Mouse (Mus musculus) cerebellum, adult 9-10 months (tissue): ENCODE results near the gene Hdgf.
A peak's percentile ranks its signal among the peaks of the same experiment; 100 is the strongest.

ENCODE experiments used
- DNase-seq: peaks from one replicate; pipeline ENCODE4 v3.0.0; 2022

Hdgf gene

DNA sequence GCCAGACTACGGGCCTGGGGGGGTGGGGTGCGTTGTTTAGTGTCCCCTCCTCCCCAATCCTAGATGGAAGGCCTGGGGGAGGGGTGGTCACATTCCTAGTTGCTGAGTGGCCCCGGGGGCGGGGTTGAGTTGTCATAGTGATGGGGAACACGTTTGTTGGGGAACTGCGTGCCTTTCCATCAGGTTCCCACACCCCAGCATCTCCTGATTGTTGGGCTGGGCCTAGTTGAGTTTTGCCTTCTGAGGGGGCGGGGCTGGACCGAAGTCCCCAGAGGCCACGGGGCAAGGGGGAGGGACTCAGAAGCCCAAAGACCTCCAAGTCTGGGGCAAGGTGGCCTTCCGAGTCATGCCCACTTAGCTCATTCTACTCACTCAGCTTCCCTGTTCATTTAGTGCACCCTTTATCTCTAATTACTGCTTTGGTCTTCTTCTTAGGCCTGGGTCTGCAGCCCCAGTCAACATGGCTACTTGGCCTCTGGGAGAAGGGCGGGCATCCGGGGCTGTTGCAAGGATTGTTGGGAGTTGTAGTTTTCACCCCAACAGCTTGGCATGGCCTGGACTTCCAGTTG lies 4.5 kb downstream of the Hdgf start:
- DNase-seq, result peak; percentile 74

GRCm38 (mm10) chr3:87913491-87913890 lies 7.4 kb downstream of the Hdgf start:
- no peak for DNase-seq

- no peak for DNase-seq
Measured at GRCm38 (mm10) chr3:87913891-87914290, 7.8 kb downstream of the Hdgf start.

DNA sequence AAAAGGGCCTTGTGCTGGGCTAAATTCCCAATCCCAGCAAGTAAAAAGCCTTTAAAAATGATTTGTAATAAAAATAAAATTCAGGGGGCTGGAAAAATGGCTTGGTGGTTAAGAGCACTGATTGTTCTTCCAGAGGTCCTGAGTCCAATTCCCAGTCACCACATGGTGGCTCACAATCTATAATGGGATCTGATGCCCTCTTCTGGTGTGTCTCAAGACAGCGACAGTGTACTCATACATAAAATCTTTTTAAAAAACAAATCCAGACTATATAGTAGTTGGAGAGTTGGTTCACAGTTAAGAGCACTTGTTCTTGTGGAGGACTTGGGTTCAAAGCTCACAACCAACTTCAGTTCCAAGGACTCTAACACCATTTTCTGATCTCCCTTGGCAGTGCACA lies 10.9 kb downstream of the Hdgf start:
- no peak for DNase-seq

- no peak for DNase-seq
Measured at GRCm38 (mm10) chr3:87918551-87918950, 12.4 kb downstream of the Hdgf start.

DNA sequence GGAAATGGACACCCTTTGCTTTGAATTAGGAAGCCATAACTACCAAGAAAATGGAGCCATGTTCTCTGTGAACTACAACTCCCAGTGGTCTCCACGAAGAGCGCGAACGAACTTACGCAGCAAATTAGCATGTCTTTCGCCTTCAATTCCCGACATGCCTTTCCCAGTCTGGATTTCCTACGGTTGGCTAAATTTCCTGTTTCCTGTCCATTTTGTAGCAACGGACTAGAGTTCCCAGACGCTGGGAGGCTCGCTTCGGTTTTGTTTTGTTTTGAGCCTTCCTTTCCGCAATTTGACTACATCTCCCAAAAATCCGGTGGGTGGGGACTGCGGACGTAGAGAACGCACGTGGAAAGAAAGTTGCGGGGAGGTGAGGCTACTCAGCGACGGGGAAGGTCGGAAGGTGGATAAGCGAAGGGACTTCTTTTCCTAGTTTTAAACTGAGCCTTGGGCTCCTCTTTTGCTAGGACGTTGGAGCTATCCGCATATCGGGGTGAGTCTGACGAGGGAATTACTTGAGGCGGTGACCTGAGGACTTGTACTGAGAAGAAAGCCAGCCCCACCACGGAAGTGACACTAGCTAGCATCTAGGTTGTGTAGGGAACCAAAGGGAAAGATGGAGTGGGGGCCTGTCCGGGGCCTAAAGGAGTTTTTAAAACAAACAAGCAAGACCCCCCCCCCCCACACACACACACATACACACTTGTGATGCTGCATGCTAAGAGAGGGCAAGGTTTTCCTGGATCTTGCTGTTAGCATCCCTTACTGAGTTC lies 13.4 kb downstream of the Hdgf start, which contains the start of gene Mrpl24:
Gene Mrpl24, plus strand, starts transcription at position 171 of the 773 bp plus-strand sequence.
- peak; percentile 91 for DNase-seq

DNA sequence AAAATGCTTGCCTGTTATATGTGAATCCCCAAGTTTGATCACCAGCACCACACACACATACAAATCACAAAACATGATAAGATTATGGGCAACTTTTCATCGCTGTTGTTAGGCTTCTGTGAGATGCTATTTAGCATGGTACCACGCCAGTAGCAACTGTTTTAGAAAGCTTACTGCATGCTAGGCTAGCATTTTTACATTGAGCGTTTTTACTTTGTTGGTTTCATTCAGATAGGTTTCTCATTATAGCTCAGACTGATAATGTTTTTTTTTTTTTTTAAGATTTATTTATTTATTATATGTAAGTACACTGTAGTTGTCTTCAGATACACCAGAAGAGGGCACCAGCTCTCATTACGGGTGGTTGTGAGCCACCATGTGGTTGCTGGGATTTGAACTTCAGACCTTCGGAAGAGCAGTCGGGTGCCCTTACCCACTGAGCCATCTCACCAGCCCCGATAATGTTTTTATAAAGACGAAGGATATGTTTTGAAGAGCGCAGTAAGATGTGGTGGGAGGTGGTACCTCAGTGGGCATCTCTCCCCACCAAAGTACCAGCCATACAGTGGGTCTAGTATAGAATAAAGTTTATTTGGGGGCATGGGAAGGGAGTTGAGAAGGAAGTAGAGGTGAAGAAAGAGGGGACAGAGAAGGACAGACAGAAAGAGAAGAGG lies 14.3 kb downstream of the Hdgf start:
- DNase-seq, result no peak

GRCm38 (mm10) chr3:87924996-87925395 lies 18.9 kb downstream of the Hdgf start:
- DNase-seq, result no peak

GRCm38 (mm10) chr3:87927452-87927851 lies 21.3 kb downstream of the Hdgf start:
- DNase-seq, result no peak

GRCm38 (mm10) chr3:87929341-87930077 lies 23.4 kb downstream of the Hdgf start:
- DNase-seq, result no peak

DNA sequence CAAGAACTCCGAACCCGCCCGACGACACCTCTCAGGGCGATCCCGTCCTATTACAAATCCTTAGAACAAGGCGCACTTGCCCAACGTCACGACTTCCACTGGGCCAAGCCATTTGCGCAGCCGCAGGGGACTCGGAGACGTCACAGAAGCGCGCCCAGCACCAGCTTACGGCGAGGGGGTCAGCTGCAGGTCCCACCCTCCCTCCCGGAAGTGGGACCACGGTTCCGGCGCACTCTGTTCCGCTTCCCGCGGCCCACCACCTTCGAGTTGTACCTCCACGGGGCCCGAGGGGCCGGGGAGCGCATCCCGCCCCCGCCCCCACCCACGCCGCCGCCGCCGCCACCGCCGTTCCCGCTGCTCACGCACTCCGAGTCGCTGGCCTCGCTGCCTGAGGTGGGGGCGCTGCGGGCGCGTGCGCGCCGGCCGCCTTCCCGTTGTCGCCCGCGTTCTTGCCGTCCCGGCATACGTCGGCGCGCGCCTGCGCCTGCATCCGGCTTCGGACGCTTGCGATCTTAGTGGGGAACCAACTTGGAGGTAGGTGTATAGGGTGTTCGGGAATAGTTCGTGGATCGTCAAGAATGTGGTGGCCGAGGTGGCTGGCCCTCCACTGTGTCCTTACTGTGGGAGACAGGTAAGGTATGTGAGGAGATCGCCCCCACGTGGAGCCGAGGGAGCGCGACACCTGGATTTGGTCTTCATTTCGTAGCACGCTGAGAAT lies 24.1 kb downstream of the Hdgf start, which contains the start of the genes Isg20l2 and Rrnad1:
Gene Isg20l2, plus strand, starts transcription at position 237 of the 718 bp plus-strand sequence.
Gene Rrnad1, minus strand, starts transcription at position 640 of the 718 bp plus-strand sequence.
- peak; percentile 96 for DNase-seq

DNA sequence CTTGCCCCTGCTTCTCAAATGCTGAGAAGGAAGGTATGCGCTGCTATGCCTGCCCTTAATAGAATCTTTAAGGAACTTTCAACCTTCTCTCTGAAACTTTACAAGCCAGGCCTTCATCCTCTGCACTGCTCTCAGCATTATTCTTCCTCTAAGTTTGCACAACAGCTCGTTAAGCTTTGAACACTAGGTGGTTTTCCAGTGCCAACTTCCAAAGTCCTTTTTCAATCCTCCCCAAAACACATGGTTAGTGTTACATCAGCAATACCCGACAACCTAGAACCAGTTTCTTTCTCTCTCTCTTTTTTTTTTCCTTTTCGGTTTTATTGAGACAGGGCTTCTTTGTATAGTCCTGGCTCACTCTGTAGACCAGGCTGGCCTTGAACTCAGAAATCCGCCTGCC lies 27.9 kb downstream of the Hdgf start:
- DNase-seq, result no peak

GRCm38 (mm10) chr3:87934501-87934900 lies 28.4 kb downstream of the Hdgf start:
- DNase-seq, result no peak

GRCm38 (mm10) chr3:87935201-87935600 lies 29.1 kb downstream of the Hdgf start:
- DNase-seq, result no peak

DNA sequence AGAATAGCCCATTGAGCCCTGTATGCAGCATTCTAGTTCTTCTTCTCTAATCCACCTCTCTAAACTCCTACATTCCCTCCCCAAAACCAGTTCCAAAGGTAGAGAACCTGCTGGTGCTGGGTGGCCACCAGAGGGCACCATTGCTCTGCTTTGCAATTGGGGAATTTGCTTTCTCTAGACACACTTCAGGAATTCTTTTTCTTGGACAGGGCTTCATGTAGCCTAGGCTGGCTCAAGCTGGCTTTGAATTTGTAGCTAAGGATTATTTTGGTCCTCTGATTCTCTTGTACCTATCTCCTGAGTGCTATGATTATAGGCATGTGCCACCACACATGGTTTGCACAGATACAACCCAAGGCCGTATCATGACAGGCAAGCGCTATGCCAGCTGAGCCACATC lies 29.7 kb downstream of the Hdgf start:
- peak; percentile 72 for DNase-seq

DNA sequence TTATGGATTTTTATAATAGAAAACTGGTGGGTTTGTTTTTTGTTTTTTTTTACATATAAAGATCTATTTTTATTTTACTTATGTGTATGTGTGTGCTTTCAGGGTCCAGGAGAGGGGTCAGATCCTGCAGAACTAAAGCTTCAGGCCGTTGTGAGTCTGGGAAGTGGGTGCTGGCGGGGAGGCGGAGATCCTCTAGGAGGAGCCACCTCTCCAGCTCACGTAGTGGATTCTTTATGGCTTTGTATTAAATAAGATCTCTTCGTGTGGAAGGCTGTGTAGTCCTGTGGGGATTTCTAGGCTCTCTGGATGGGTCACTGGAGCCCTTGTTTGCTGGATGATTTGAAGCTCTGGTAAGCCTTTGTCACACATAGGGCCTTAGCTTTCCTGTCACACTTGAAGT lies 34.5 kb downstream of the Hdgf start:
- DNase-seq, result no peak

GRCm38 (mm10) chr3:87942471-87942870 lies 36.4 kb downstream of the Hdgf start:
- DNase-seq, result no peak

GRCm38 (mm10) chr3:87943586-87943985 lies 37.5 kb downstream of the Hdgf start:
- no peak for DNase-seq

GRCm38 (mm10) chr3:87944838-87945600 lies 38.9 kb downstream of the Hdgf start:
- DNase-seq, result no peak

DNA sequence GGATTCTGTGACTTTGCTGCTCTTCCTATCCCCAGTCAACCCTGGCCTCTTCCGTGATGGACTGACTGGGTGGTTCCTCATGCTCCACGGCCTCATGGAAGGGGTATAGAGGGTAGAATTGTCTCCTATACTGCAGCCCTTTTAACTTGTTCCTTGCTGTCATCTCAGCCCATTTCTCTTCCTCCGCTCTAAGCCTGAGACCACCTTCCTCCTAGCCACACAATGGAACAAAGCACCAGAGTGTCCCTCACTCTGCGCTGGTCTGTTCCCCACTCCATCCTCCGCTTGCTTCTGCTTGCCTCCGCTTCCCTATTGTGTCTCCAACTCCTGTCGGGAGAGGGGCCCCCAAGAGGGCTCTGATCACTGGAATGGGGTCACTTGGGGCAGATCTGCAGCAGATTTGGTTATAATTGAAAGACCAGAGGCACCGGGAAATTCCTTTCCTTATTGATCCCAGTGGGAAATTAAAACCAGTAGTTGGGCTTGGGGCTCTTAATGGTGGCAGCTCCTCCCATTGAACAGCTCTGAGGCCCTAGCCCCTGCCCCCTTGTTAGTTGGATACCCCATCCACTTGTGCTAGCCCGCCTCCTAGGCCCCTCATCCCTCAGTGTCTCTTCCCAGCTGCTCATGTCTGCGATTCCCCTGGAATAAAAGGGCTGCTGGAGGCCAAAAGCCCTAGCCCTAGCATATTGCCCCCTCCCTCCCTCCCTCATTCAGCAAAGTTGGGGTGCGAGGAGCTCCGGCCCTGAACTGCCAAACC lies 39.8 kb downstream of the Hdgf start:
- no peak for DNase-seq

- no peak for DNase-seq
Measured at GRCm38 (mm10) chr3:87946541-87946860, 40.4 kb downstream of the Hdgf start.
